Mouse (Mus musculus): ENCODE measurements around the gene Ppm1h. TPM values are rescaled to one million over a fixed set of nuclear protein-coding genes. Genes with fewer than 3 reads are reported as not detected.

Gene Ppm1h
- polyA plus RNA-seq, 1 experiment from 2014 or later: 2.2 TPM

DNA sequence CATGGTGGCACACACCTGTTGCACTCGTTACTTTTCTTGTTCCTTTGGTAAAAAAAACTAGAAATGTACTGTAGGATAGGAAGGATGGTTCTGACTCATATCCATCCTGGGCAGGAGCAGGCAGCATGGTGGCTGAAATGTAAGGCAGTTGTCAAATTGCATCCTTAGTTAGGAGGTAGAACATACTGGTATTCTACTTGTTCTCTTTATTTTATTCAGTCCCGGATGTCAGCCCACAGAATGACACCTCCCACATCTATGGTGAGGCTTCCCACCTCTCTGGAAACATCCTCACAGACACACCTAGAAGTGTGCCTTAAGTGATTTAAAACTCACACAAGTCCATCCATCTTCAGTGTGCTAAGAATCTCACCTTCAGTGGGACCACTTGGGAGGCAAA is 49.6 kb downstream of the Ppm1h start:
- H3K4me3 ChIP-seq (replicated peaks): no peak overlapping the region
- H3K4me1 ChIP-seq (replicated peaks): no peaks in the 10 kb centered on the region
- WGBS (ENCODE audit: insufficient replicate concordance): 72% methylated on average over 2 of the region's 2 CpGs
- H3K9ac ChIP-seq: no peak overlapping the region
- H3K9me3 ChIP-seq (replicated peaks): no peaks in the 10 kb centered on the region
- no peak for ATAC-seq (ENCODE audit: insufficient read depth)
- no peak overlapping the region for H3K27ac ChIP-seq (replicated peaks)
- no peak overlapping the region for H3K4me2 ChIP-seq
- H3K27me3 ChIP-seq: no peaks in the 10 kb centered on the region
- H3K36me3 ChIP-seq (replicated peaks): no peaks in the 10 kb centered on the region

DNA sequence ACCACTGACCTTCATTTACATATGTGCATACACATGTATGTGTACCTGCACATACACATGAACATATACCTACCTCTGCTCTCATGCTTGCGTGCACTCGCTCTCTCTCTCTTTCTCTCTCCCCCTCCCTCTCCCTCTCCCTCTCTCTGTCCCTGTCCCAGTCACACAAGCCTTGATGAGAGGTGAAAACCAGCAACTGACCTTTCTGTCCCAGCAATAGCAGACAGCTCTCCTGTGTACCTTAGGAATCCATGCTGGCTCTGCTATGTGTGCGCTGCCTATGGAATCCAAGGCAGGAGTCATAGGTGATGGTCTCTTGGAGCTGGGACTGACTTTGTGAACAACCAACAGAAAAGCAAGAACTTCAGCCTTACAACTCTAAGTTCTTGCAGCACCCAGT is 53.6 kb downstream of the Ppm1h start:
- no peak overlapping the region for H3K27ac ChIP-seq (replicated peaks)
- H3K4me3 ChIP-seq (replicated peaks): no peak overlapping the region
- H3K36me3 ChIP-seq (replicated peaks): no peaks in the 10 kb centered on the region
- 83% methylated on average over 3 of the region's 3 CpGs for WGBS (ENCODE audit: insufficient replicate concordance)
- no peak overlapping the region for H3K9ac ChIP-seq
- H3K4me1 ChIP-seq (replicated peaks): no peaks in the 10 kb centered on the region
- H3K9me3 ChIP-seq (replicated peaks): no peaks in the 10 kb centered on the region
- no peak for ATAC-seq (ENCODE audit: insufficient read depth)
- H3K27me3 ChIP-seq: no peaks in the 10 kb centered on the region
- no peak overlapping the region for H3K4me2 ChIP-seq

DNA sequence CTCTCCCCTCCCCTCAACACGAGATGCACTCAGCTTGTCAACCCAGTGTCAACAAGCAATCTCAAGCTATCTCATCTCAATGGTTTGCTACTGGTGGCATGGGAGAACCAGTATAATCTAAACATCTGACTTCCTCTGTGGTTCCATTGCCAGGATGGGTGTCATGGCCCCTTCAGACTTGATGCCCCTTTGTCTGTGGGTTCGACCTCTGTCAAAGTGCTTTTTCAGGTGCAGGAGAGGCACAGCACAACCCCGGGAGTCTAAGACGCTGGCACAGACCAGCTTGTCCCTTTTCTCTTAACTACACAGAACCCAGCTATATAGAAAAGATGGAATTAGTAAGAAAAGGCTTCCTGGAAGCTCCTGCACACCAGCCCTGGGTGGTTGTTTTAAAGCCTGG is 56.0 kb downstream of the Ppm1h start:
- Histone ChIP-seq H3K36me3 (replicated peaks) (no peaks in the 10 kb centered on the region), H3K4me1 (replicated peaks) (no peaks in the 10 kb centered on the region), H3K4me2 (no peak overlapping the region), H3K27me3 (no peaks in the 10 kb centered on the region), H3K9me3 (replicated peaks) (no peaks in the 10 kb centered on the region), H3K9ac (no peak overlapping the region), H3K27ac (replicated peaks) (no peak overlapping the region), H3K4me3 (replicated peaks) (no peak overlapping the region)
- 61% methylated on average over 4 of the region's 4 CpGs for WGBS (ENCODE audit: insufficient replicate concordance)
- ATAC-seq (ENCODE audit: insufficient read depth): no peak

DNA sequence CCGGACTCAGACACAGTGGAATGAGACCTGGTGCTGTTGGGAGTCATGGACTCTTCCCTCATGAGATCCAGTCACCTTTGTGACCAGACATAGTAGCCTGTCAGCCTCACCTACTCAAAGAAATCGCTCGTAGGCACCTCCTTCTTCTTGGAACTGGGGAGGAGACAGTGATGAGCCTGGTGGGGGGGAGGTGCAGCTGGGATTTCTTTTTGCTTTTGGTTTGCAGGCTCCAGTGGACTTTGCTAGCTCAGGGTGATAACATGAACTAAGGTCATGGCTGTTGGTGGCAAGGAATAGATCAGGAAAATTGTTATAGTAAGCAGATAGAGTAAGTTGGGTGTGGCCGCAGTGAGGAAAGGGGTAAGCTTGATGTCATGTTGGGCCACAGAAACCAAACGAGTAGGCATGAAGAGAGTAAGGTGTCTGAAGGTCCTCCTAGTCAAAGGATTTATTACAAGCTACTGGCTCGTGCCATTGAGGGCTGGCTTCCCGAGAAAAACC is 56.8 kb downstream of the Ppm1h start:
- Histone ChIP-seq H3K9me3 (replicated peaks) (no peaks in the 10 kb centered on the region), H3K4me3 (replicated peaks) (no peak overlapping the region), H3K27ac (replicated peaks) (no peak overlapping the region), H3K27me3 (no peaks in the 10 kb centered on the region), H3K36me3 (replicated peaks) (no peaks in the 10 kb centered on the region), H3K4me2 (no peak overlapping the region), H3K9ac (no peak overlapping the region), H3K4me1 (replicated peaks) (no peaks in the 10 kb centered on the region)
- WGBS (ENCODE audit: insufficient replicate concordance): 63% methylated on average over 7 of the region's 7 CpGs
- no peak for ATAC-seq (ENCODE audit: insufficient read depth)

DNA sequence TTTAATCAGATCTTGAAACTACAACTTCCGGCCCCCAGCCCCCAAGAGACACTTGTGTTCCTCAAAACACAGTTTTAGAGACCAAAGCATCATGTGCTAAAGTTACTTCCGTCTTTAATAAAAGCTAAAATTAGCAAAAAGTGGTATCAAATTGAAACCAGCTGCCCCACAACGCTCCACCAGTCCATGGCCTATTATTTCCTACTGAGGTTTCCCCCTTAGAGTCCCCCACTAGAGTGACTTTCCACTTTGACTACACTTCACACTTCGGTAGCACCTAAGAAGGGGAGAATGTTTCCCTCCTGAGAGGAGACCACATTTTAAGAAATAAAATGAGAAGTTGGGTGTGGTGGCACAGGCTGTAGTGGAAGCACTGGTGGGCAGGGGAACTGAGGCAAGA is 58.3 kb downstream of the Ppm1h start:
- Histone ChIP-seq H3K27ac (replicated peaks) (no peak overlapping the region), H3K27me3 (no peaks in the 10 kb centered on the region), H3K4me1 (replicated peaks) (no peaks in the 10 kb centered on the region), H3K4me3 (replicated peaks) (no peak overlapping the region), H3K9ac (no peak overlapping the region), H3K36me3 (replicated peaks) (no peaks in the 10 kb centered on the region), H3K4me2 (no peak overlapping the region), H3K9me3 (replicated peaks) (no peaks in the 10 kb centered on the region)
- 54% methylated on average over 4 of the region's 4 CpGs for WGBS (ENCODE audit: insufficient replicate concordance)
- no peak for ATAC-seq (ENCODE audit: insufficient read depth)

- Histone ChIP-seq H3K9ac (no peak overlapping the region), H3K36me3 (replicated peaks) (no peaks in the 10 kb centered on the region), H3K9me3 (replicated peaks) (no peaks in the 10 kb centered on the region), H3K4me1 (replicated peaks) (no peaks in the 10 kb centered on the region), H3K27ac (replicated peaks) (no peak overlapping the region), H3K27me3 (no peaks in the 10 kb centered on the region), H3K4me3 (replicated peaks) (no peak overlapping the region), H3K4me2 (no peak overlapping the region)
- ATAC-seq (ENCODE audit: insufficient read depth): no peak
- 63% methylated on average over 10 of the region's 10 CpGs for WGBS (ENCODE audit: insufficient replicate concordance)
Observed at GRCm38 (mm10) chr10:122738526-122738925, 60.0 kb downstream of the Ppm1h start.

GRCm38 (mm10) chr10:122739037-122739436 is 60.5 kb downstream of the Ppm1h start:
- H3K9me3 ChIP-seq (replicated peaks): no peaks in the 10 kb centered on the region
- H3K36me3 ChIP-seq (replicated peaks): no peaks in the 10 kb centered on the region

GRCm38 (mm10) chr10:122740117-122740516 is 61.6 kb downstream of the Ppm1h start:
- no peaks in the 10 kb centered on the region for H3K4me1 ChIP-seq (replicated peaks)
- no peak overlapping the region for H3K9ac ChIP-seq
- no peak for ATAC-seq (ENCODE audit: insufficient read depth)
- H3K27ac ChIP-seq (replicated peaks): no peak overlapping the region
- no peak overlapping the region for H3K4me2 ChIP-seq
- no peaks in the 10 kb centered on the region for H3K9me3 ChIP-seq (replicated peaks)
- H3K27me3 ChIP-seq: no peaks in the 10 kb centered on the region
- WGBS (ENCODE audit: insufficient replicate concordance): 65% methylated on average over 4 of the region's 4 CpGs
- no peak overlapping the region for H3K4me3 ChIP-seq (replicated peaks)
- H3K36me3 ChIP-seq (replicated peaks): no peaks in the 10 kb centered on the region

More at GRCm38 (mm10) chr10:122739037-122739436, 60.5 kb downstream of the Ppm1h start:
- Histone ChIP-seq H3K4me3 (replicated peaks) (no peak overlapping the region), H3K4me1 (replicated peaks) (no peaks in the 10 kb centered on the region), H3K9ac (no peak overlapping the region), H3K4me2 (no peak overlapping the region), H3K27ac (replicated peaks) (no peak overlapping the region), H3K27me3 (no peaks in the 10 kb centered on the region)
- ATAC-seq (ENCODE audit: insufficient read depth): no peak
- WGBS (ENCODE audit: insufficient replicate concordance): 63% methylated on average over 4 of the region's 4 CpGs

DNA sequence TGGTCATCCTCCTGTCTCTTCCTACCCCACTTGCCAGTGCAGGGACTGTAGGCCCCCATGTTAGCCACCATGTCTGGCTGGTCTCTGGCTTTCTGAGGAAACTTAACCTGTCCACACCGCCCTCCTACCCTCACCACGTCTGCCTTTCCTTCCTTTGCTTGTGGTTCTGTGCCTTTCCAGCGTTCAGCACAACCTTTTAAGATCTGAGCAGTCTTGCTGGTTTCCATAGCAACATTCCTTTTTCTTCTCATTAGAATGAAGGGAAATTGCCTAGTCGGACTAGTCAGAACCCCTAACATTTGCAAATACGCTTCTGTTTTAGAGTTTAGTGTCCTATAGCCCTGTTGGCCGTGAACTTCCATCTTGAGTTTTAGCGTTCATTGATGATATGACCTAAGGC is 62.6 kb downstream of the Ppm1h start:
- ATAC-seq (ENCODE audit: insufficient read depth): no peak
- H3K9me3 ChIP-seq (replicated peaks): no peaks in the 10 kb centered on the region
- WGBS (ENCODE audit: insufficient replicate concordance): 65% methylated on average over 7 of the region's 7 CpGs

GRCm38 (mm10) chr10:122742136-122742535 is 63.6 kb downstream of the Ppm1h start:
- no peaks in the 10 kb centered on the region for H3K36me3 ChIP-seq (replicated peaks)
- H3K9ac ChIP-seq: no peak overlapping the region
- WGBS (ENCODE audit: insufficient replicate concordance): 45% methylated on average over 2 of the region's 2 CpGs
- H3K4me2 ChIP-seq: no peak overlapping the region
- ATAC-seq (ENCODE audit: insufficient read depth): no peak
- no peak overlapping the region for H3K27ac ChIP-seq (replicated peaks)
- H3K9me3 ChIP-seq (replicated peaks): no peaks in the 10 kb centered on the region
- H3K4me1 ChIP-seq (replicated peaks): no peaks in the 10 kb centered on the region
- no peak overlapping the region for H3K4me3 ChIP-seq (replicated peaks)
- no peaks in the 10 kb centered on the region for H3K27me3 ChIP-seq

More for the DNA sequence above, 62.6 kb downstream of the Ppm1h start:
- H3K36me3 ChIP-seq (replicated peaks): no peaks in the 10 kb centered on the region
- H3K27ac ChIP-seq (replicated peaks): no peak overlapping the region
- H3K4me1 ChIP-seq (replicated peaks): no peaks in the 10 kb centered on the region
- H3K4me3 ChIP-seq (replicated peaks): no peak overlapping the region
- H3K9ac ChIP-seq: no peak overlapping the region
- no peaks in the 10 kb centered on the region for H3K27me3 ChIP-seq
- no peak overlapping the region for H3K4me2 ChIP-seq

GRCm38 (mm10) chr10:122743361-122743760 is 64.8 kb downstream of the Ppm1h start:
- H3K9ac ChIP-seq: no peak overlapping the region
- WGBS (ENCODE audit: insufficient replicate concordance): 64% methylated on average over 2 of the region's 2 CpGs
- H3K9me3 ChIP-seq (replicated peaks): no peaks in the 10 kb centered on the region
- no peak for ATAC-seq (ENCODE audit: insufficient read depth)
- H3K4me1 ChIP-seq (replicated peaks): no peaks in the 10 kb centered on the region
- no peaks in the 10 kb centered on the region for H3K27me3 ChIP-seq
- H3K36me3 ChIP-seq (replicated peaks): no peaks in the 10 kb centered on the region
- no peak overlapping the region for H3K27ac ChIP-seq (replicated peaks)
- H3K4me3 ChIP-seq (replicated peaks): no peak overlapping the region
- no peak overlapping the region for H3K4me2 ChIP-seq

- H3K9ac ChIP-seq: no peak overlapping the region
- 83% methylated on average over 2 of the region's 2 CpGs for WGBS (ENCODE audit: insufficient replicate concordance)
- no peak overlapping the region for H3K4me3 ChIP-seq (replicated peaks)
- no peaks in the 10 kb centered on the region for H3K9me3 ChIP-seq (replicated peaks)
- H3K36me3 ChIP-seq (replicated peaks): no peaks in the 10 kb centered on the region
- no peaks in the 10 kb centered on the region for H3K4me1 ChIP-seq (replicated peaks)
- no peaks in the 10 kb centered on the region for H3K27me3 ChIP-seq
- no peak overlapping the region for H3K27ac ChIP-seq (replicated peaks)
- ATAC-seq (ENCODE audit: insufficient read depth): no peak
- H3K4me2 ChIP-seq: no peak overlapping the region
Observed at GRCm38 (mm10) chr10:122744970-122745369, 66.4 kb downstream of the Ppm1h start.

Data from liver, embryonic 15.5 days (tissue).